Mouse (Mus musculus) cerebellum, adult 2 months (tissue): Measurements from ENCODE around the gene Spdye4c.

ENCODE experiments used
- CTCF ChIP-seq: fragments of 200-500 bp; IDR thresholded peaks from 2 replicates; pipeline ENCODE4 v1.5.1; 2011; ENCODE audit warnings: low read depth, mild to moderate bottlenecking, control low read depth, low read length, moderate library complexity, borderline replicate concordance; ENCODE audit not compliant: insufficient read depth
- POLR2A ChIP-seq: fragments of 200-500 bp; IDR thresholded peaks from 2 replicates; pipeline ENCODE4 v1.6.1; 2011; ENCODE audit warnings: low read length, control low read depth, borderline replicate concordance; ENCODE audit not compliant: insufficient read depth

DNA sequence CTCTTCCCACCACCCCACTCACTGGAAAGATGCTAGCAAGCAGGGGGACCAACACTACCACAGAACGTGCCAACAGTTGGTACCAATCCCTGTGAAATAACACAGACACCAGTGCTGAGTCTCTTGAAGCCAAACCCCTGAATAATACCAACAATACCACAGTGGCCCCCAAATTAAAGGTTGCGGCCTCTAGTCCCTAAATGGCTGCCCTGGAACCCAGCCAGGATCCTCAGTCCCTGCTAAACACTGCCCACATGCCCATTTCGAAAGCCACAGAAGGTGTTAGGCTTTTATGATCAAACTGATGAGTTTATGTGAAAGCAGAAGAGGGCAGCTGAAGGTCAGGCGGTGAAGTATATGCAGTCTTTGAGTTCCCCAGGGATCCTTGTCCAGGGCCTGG, 20.0 kb upstream of the Spdye4c start:
- no peak for TF ChIP-seq POLR2A
- TF ChIP-seq CTCF, result no peak
